Mouse (Mus musculus) yolk sac, embryonic 10.5 days (tissue): Measurements from ENCODE around the gene Gon7.

Experiments used
- DNase-seq: peaks from one replicate; pipeline ENCODE4 v3.0.0-alpha.2; 2017; ENCODE audit warnings: low spot score

Gene Gon7

GRCm38 (mm10) chr12:102743036-102743588 is 14.5 kb downstream of the Gon7 start:
- DNase-seq, result no peak

- DNase-seq, result no peak
Observed at GRCm38 (mm10) chr12:102742056-102742455, 15.5 kb downstream of the Gon7 start.

- DNase-seq, result no peak
Observed at GRCm38 (mm10) chr12:102740285-102740684, 17.3 kb downstream of the Gon7 start.

- DNase-seq, result no peak
Observed at GRCm38 (mm10) chr12:102739096-102739495, 18.5 kb downstream of the Gon7 start.

- DNase-seq, result peak; percentile 50
Observed at GRCm38 (mm10) chr12:102733381-102733780, 24.2 kb downstream of the Gon7 start.

DNA sequence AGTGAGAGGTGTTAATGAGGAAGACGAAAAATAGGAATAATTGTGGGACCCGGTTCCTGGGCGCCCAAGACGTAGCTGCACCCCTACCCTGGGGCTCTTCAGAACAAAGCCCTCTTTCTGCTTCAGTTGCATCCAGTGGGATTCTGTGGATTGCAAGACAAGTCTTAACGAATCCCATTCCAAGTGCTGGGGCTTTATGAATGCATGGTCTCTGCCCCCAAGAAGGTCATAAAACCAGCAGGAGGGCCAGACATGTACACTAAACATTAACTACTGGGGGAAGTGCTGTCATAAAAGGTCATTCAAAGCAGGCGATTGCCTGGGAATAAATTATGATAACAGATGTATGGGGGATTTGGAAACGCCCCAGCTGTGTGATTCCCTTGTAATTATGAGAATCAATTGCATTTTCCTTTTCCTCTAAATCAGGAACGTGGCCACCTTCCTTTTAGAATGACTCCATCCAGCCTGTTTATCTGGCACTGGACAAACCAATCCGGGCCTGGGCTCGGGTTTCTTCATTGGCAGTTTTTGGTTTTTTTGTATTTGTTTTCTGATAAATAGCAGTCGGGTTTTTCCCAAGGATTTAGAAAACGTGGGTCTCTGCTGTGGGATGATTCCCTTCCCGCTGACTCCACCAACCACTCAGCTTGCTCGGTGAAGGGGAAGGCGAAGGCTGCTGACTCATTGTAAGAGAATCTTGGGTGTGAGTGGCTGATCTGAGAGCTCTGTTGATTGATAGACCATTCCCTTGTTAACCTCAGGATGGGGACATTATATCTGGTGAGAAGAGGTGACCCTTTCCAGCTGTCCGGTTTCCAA is 26.6 kb downstream of the Gon7 start:
- peak; percentile 71 for DNase-seq

DNA sequence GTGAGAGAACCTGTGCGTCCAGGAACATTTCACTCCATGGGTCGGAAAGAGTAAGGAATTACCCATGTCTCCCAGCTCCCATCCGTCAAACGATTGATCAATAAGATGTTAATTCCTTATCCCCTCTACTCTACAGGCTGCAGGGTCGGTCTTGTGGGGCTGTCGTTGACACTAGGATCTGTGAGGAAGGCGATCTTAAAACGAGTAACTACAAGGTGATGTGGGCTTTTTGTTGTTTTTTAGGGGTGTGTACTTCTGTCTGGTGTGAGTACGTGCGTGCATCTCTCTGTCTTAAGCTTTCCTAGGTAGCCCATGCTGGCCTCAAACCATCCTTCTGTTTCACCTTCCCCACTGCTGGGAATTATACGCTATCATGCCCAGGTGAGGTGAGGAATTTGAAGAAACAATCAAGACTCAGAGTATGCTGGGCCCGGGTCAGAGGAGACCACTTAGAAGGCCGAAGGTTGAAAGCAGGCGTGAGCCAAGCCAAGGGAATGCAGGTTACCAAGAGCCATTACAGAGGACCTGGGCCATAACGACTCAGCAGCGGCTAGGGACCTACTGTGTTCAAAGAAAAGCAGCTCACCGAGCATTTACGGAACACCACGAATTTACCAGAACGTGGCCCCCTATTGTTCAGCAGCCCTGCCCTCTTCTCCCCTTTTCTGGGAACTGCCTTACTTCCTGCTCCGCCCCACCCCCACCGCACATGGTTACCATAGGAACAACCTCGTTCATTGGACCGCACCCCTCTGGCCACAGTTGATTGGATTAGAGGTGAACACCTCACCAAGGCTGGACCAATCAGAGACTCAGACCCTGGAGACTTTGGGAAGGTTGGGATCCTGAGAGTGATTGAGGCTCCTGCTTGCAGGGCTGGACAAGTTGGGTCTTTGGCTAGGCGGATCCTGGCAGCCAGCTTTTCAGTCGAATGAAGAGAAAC is 27.5 kb downstream of the Gon7 start:
- DNase-seq, result peak; percentile 91

GRCm38 (mm10) chr12:102725761-102726175 is 31.8 kb downstream of the Gon7 start:
- DNase-seq, result no peak

DNA sequence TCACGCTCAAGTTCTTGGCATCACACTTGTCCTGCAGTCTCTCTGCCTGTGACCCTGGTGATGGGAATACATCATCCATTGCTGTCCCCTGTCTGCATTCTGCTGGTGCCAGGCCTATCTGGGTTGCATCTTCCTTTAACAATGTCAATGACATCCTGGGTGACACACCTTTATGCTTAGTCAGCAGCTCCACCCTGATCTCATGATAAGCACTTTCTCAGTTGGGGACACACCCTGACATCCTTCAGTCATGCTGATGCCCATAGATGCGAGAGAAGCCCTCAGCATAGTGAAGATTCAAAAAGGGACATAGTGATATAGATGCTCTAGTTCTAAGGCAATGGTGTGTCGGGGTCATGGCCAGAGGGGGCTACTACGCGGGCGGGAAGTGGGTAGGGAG is 32.5 kb downstream of the Gon7 start:
- no peak for DNase-seq

DNA sequence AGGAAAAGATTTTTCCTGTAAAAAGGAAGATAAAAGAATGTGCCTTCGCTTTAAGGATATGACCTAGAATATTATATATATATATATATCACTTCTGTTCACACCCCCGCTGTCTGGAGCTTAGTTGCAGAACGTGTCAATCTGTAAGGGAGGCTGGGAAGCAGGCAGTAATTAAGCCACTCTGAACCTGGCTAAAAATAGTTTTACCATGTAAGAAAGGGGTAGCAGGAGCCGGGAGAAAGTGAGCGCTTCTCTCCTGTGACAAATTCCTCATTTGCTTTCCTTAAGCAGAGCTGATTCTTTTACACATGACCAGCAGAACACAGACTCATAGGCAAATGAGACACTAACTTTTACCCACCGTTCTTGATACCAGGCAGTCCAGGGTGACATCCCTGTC is 33.7 kb downstream of the Gon7 start:
- DNase-seq, result no peak

DNA sequence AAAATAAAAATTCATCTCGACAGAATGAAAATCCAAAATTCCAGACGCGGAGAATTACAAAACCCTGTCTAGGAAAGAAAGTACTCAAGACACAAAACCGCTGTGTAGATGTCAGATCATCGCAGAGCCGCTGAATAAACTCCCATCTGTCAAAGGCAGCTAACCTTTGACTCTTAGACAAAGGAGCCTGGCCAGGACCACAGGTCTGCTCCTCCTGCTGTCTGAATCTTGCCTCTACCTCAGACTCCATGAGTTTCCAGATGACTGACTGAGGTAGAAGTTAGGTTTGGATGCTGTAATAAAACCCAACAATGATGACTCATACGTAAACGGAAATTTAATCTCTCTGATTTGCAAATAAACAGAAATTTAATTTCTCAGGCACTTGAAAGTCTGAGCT is 34.6 kb downstream of the Gon7 start:
- no peak for DNase-seq

GRCm38 (mm10) chr12:102722451-102722850 is 35.2 kb downstream of the Gon7 start:
- DNase-seq, result no peak

- DNase-seq, result no peak
Observed at GRCm38 (mm10) chr12:102719552-102720315, 37.9 kb downstream of the Gon7 start.

GRCm38 (mm10) chr12:102714654-102715395 is 42.8 kb downstream of the Gon7 start:
- no peak for DNase-seq

DNA sequence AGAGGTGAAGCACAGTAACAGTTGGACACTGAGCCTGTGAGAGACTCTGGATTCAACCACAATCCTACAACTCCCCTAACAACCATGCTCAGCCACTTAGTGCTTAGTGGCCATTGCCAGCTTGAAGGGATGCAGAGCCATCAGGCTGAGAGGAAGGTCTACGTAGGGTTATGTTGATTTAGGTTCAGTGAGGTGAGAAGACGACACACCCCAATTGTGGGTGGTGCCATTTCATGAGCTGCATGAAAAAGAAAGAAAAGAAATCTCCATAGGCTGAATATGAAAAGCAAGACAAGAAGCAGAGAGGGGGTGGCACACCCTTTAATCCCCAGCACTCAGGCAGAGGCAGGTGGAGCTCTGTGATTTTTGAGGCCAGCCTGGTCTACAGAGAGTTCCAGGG is 43.5 kb downstream of the Gon7 start:
- no peak for DNase-seq

GRCm38 (mm10) chr12:102713153-102713865 is 44.3 kb downstream of the Gon7 start:
- no peak for DNase-seq

GRCm38 (mm10) chr12:102710851-102711375 is 46.7 kb downstream of the Gon7 start:
- DNase-seq, result no peak

GRCm38 (mm10) chr12:102709896-102710295 is 47.7 kb downstream of the Gon7 start:
- DNase-seq, result no peak

DNA sequence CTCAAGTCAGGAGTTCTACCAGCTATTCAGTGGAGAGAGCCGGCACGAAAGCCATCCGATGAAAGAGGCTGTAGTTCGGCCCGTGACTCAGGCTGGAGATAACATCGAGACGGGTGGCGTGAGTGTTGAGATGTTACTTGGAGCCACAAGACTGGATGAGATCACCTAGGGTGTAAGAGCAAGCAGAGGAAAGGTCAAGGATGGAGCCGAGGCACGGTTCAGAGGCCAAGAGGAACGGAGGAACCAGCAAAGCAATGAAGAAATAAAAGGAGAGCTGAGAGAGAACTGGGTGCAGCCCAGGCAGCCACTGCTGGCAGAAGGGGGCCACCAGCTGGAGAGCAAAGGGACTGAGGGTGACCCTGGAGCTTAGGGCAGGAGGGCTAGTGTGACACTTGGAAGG is 49.4 kb downstream of the Gon7 start:
- DNase-seq, result peak; percentile 50

DNA sequence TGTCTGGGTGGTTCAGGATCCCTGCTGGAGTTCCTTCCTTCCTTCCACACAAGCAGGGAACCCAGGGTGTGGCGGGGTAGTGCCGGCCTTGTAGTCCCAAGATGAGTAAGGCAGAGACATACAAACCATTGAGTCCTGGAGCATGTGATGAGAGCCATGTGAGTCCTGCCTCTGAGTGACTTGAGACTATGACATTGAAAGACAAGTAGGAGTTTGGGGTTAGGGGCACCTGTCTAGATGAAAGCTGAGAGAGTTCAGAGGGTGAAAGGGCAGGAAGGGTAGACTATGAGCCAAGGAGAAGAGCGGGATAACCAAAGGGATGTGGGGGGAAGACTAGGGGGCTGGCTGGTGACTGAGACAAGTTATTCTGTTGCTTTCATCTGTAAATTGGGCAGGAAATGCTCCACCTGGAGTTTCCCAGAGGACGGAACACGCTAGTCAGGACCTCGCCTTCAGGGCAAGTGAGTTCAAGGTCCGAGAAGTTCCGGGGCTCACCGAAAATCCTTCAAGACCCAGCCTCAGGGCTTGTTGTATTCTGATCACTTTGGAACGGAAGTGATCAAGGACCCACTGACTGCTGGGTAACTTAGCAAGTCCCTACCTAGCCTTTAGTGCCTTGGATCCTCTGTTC is 50.7 kb downstream of the Gon7 start:
- DNase-seq, result no peak
